Mouse (Mus musculus): ENCODE results near the gene Cobl. TPM values are rescaled to one million over a fixed set of nuclear protein-coding genes. Genes with fewer than 3 reads are reported as not detected.

Gene Cobl
- polyA plus RNA-seq (2015; fragmentation: Nextera tagmentation; extraction: Ambion mirVana) = 28.7 and 69.6 TPM in 2 replicates

DNA sequence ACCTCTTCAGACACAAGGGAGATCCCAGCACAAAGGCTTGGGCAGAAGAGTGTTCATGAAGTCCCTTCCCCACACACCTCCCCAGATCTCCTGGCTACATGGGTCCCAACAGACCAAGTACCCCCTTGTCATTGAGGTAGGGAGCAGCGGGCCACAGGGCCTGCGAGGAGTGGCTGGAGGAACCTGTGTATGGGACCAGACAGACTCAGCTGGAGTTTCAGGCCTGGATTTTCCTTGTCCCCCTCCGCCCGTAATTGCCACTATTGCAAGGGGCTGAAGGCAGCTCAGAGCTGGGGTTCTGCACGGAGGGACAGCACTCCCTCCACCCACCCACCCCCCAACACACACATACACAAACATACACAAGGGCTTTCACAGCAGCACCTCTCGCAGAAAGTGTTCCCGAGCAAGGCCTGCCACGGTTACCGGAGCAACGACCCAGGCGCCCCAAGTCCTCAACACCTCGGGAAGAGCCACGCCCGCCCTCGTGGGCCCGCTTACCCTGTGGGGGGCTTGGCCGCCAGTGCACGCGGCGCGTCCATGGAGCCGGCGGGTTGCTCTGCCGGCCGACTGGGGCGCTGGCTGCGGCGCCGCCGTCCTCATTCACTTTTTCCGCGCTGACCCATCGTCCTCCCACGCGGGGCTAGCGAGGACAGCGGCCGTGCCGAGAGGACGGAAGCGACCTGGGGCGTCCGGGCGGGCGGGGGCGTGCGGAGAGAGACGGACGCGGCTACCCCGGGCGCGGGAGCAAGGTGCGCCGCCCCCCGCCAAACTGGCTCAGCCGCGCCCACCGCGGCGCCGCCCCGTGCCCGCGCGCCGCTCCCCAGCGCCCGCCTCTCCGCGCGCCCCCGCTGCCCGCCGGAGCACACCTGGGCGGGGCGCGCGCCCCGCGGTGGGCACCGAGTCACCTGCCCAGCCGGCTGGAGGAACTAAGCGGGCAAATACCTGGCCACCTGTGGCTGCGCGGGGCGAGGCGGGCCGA is at the start of gene Cobl:
Gene Cobl, minus strand, starts transcription at position 780 of the 982 bp plus-strand sequence.
- H3K9me3 ChIP-seq = no peaks in the 10 kb centered on the region
- peak within 1 kb of the TSS; percentile 40 for H3K9ac ChIP-seq
- H3K4me2 ChIP-seq = peak within 1 kb of the TSS; percentile 95
- no peak within 1 kb of the TSS for H3K27ac ChIP-seq
- 0 out of 2 replicates have a peak, but pooled peaks cover 5% of the 10 kb centered on the region for H3K4me1 ChIP-seq
- peak within 1 kb of the TSS; percentile 65 for H3K4me3 ChIP-seq
- no peaks in the 10 kb centered on the region for H3K36me3 ChIP-seq
- peaks cover 22% of the 10 kb centered on the region for H3K27me3 ChIP-seq
- under 1% methylated on average over 79 of the region's 89 CpGs for WGBS
- ATAC-seq (ENCODE audit: insufficient number of reproducible peaks, low FRiP score, low TSS enrichment, low read depth) = 0 out of 2 replicates have a peak, but pooled peaks have one; percentile 21

DNA sequence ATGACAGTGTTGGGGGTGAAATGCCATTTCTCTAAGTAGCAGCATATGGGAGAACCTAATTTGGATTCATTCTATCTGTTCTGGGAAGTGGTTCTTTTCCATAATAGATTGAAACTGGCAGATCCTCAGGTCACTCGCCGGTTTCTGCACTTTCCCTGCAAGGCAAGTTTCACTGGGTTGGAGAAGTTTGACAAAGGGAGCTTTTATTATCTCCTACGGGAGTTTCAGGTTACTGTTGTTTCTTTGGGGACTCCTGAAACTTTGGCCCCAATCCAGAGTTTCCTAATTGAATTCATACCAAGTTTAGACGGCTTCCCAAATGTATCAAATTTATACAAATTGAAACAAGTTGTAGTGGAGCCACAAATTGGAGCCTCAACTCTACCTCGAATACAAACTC is 49.0 kb upstream of the Cobl start:
- no peak for ATAC-seq (ENCODE audit: insufficient number of reproducible peaks, low FRiP score, low TSS enrichment, low read depth)
- Histone ChIP-seq H3K27me3 (no peaks in the 10 kb centered on the region), H3K4me3 (no peak overlapping the region), H3K4me1 (no peaks in the 10 kb centered on the region), H3K36me3 (no peaks in the 10 kb centered on the region), H3K9me3 (no peaks in the 10 kb centered on the region), H3K4me2 (no peak overlapping the region), H3K9ac (no peak overlapping the region), H3K27ac (no peak overlapping the region)
- 9% methylated on average over 5 of the region's 5 CpGs for WGBS

DNA sequence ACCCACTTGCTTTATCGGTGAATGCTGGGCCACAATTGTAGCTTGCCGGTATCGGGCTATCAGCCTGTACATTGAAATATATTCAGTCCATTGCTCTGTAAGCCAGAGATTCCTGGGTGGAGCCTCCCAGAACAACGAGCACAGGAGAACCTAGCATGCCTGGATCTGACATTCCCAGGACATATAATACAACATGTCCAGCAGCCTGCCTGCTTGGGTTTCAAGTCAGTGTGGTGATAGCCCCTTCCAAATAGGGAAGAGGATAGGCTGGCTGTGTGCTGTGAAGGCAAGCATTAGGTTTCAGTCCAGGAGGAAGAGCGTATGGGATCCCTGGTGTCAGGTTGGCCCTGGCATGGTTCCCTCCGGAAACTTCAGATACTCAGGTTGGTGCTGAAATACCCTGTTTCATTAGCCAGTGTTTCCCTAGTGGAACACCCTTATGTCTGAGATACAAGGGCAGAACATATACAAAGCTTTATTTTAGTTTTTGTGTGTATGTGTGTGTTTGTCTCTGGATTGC is 41.7 kb upstream of the Cobl start:
- 83% methylated on average over 6 of the region's 6 CpGs for WGBS
- H3K4me2 ChIP-seq = no peak overlapping the region
- ATAC-seq (ENCODE audit: insufficient number of reproducible peaks, low FRiP score, low TSS enrichment, low read depth) = no peak
- H3K27ac ChIP-seq = no peak overlapping the region
- no peak overlapping the region for H3K4me3 ChIP-seq
- H3K27me3 ChIP-seq = no peaks in the 10 kb centered on the region
- H3K36me3 ChIP-seq = no peaks in the 10 kb centered on the region
- H3K9ac ChIP-seq = no peak overlapping the region
- no peaks in the 10 kb centered on the region for H3K4me1 ChIP-seq
- H3K9me3 ChIP-seq = no peaks in the 10 kb centered on the region

DNA sequence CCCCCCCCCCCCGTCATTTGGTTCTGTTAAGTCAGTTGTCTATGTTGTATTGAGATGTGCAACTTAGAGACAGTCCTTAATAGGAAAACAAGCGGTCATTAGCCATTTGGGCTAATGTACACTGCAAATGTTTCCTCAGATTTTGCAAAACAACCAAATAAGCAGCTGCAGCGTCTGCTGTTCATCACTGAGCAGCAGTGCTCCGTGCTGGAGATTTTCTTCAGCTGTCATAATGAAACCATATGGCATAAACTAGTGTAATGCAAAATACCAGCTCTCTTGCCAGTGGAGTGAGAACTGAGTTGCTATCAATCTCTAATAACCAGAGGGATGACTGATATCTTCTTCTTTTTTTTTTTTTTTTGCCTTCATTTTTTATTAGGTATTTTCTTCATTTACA is 39.0 kb upstream of the Cobl start:
- Histone ChIP-seq H3K27me3 (no peaks in the 10 kb centered on the region), H3K4me2 (no peak overlapping the region), H3K4me3 (no peak overlapping the region), H3K9ac (no peak overlapping the region), H3K36me3 (no peaks in the 10 kb centered on the region), H3K27ac (no peak overlapping the region), H3K4me1 (no peaks in the 10 kb centered on the region), H3K9me3 (no peaks in the 10 kb centered on the region)
- no peak for ATAC-seq (ENCODE audit: insufficient number of reproducible peaks, low FRiP score, low TSS enrichment, low read depth)
- 64% methylated on average over 4 of the region's 4 CpGs for WGBS

DNA sequence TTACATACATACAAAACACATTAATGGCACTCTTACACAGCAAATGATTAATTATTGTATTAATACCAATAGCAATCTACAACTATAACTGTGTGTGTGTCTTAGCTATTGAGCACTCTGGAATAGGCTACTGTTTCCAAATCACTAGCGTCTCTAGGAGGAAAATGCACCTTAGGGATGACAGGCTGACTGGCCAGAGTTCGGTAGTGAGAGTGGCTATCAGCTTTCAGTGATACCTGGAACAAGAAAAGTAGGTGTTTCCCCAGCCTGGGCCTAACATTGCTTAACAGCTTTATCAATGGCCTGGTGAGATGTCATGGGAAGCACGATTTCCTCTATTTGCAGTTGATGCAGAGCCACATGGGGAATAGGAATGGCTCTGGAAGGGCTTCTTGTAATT is 37.0 kb upstream of the Cobl start:
- H3K9ac ChIP-seq = no peak overlapping the region
- no peaks in the 10 kb centered on the region for H3K9me3 ChIP-seq
- H3K36me3 ChIP-seq = no peaks in the 10 kb centered on the region
- WGBS = 79% methylated on average over 3 of the region's 3 CpGs
- no peaks in the 10 kb centered on the region for H3K27me3 ChIP-seq
- no peak overlapping the region for H3K4me2 ChIP-seq
- no peak overlapping the region for H3K4me3 ChIP-seq
- H3K27ac ChIP-seq = no peak overlapping the region
- H3K4me1 ChIP-seq = no peaks in the 10 kb centered on the region
- no peak for ATAC-seq (ENCODE audit: insufficient number of reproducible peaks, low FRiP score, low TSS enrichment, low read depth)

DNA sequence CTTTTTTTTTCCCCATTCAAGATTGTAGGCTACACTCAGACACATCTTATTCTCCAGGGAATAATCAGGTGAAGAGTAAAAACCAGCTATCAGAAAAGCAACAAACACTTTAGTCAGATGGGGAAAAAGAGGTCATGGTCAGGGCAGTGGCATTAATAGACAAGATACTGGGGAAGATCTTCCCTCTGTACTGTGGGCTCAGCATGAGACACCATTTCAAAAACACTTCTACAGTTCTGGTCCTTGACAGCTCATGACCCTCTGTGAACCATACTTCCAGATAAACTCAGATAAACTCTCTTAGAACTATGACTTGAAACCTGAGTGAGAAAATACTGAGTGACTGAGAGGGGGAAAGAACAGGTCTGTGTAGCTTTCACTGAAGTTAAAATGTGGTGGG is 29.0 kb upstream of the Cobl start:
- Histone ChIP-seq H3K9me3 (no peaks in the 10 kb centered on the region), H3K4me3 (no peak overlapping the region), H3K27me3 (no peaks in the 10 kb centered on the region), H3K4me2 (no peak overlapping the region), H3K9ac (no peak overlapping the region), H3K27ac (no peak overlapping the region), H3K4me1 (no peaks in the 10 kb centered on the region), H3K36me3 (no peaks in the 10 kb centered on the region)
- ATAC-seq (ENCODE audit: insufficient number of reproducible peaks, low FRiP score, low TSS enrichment, low read depth) = no peak

DNA sequence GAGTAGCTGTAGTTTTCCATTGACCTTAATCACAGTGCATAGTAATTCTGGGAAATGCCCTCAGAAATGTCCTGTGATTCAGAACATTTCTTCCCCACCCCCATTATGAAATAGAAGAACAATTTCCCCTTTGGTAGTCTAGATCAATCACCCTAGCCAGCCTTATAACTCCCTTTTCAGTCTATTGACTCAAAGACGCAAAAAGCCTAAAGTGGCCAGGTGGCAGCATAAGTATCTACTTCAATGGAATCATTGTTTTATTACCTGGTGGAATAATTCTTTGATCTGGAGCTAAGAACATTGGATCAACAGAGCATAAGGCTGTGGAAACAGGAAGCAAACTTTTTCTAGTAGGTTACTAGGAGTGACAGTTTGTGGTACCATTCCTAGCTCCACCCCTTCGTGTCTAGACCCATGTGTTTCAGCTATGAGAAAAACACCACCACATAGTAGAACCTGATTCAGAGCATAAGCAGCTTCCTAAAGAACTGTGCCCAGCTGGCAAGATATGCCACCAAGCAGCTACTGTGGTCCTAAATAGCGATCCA is 15.2 kb upstream of the Cobl start:
- WGBS = 88% methylated on average over 3 of the region's 3 CpGs
- Histone ChIP-seq H3K27me3 (no peaks in the 10 kb centered on the region), H3K36me3 (no peaks in the 10 kb centered on the region), H3K4me1 (no peaks in the 10 kb centered on the region), H3K4me2 (no peak overlapping the region), H3K9ac (no peak overlapping the region), H3K4me3 (no peak overlapping the region), H3K27ac (no peak overlapping the region), H3K9me3 (no peaks in the 10 kb centered on the region)
- no peak for ATAC-seq (ENCODE audit: insufficient number of reproducible peaks, low FRiP score, low TSS enrichment, low read depth)

DNA sequence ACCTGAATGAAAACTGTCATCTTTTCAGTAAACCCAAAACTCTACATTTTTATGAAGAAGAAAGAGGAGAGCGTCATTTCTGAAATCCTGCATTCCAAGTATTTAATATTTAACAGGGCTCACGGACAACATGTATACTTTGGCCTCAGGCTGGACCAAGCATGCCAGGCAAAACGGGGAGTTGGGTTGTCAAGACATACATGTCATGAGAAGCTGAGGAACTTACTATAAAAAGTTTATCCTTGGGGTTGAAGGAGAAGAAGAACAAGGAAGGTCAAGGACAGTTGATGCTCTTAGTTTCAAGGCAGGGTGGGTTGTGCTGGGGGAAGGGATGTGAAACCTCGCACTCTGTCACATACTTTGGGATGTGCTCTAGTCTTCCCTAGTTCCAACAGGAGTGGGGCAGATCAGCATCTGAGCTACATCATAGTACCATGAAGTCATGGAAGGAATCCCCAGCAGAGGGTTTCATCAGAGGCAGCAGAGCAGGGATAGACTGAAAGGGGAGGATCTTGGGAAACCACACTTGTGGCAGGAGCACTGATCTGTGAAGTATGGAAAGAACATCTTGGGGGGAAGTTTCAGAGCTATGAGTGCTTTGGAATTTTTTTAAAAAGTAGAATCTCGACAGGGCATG is 9.7 kb upstream of the Cobl start:
- H3K36me3 ChIP-seq = no peaks in the 10 kb centered on the region
- H3K4me1 ChIP-seq = no peaks in the 10 kb centered on the region
- ATAC-seq (ENCODE audit: insufficient number of reproducible peaks, low FRiP score, low TSS enrichment, low read depth) = no peak
- no peak overlapping the region for H3K4me3 ChIP-seq
- H3K9me3 ChIP-seq = no peaks in the 10 kb centered on the region
- 71% methylated on average over 5 of the region's 5 CpGs for WGBS
- H3K27me3 ChIP-seq = no peaks in the 10 kb centered on the region
- H3K9ac ChIP-seq = no peak overlapping the region
- H3K27ac ChIP-seq = no peak overlapping the region
- H3K4me2 ChIP-seq = no peak overlapping the region

DNA sequence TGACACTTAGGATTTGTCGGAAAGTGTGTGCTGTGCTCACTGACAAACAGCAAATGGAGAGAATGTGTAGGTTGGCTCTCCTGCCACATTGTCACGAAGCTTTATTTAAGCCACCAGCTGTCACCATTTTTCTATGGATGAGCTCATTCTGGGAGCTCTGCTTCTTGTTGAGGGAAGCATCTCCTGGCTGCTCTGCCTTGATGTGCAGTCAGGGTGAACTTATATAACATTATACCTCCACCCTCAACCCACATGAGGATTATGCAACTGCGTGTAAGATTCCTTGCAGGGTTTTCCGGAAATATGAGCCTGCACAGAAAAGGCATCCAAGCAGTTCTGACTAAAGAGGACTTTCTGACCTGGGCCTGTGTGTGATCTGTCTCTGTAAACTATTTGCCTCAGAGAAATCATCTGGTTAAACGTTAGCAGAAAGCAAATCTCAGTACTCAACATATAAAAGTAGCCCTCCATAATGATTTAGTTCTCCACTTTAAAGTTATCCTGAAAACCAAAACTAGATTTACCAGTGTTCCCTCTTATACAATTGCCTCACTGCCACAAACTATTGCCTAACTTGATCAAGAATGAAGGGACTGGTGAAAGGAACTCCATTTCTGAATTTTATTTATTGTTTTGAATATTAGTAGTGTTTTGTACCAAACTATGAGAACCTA is 9.0 kb upstream of the Cobl start:
- 55% methylated on average over 5 of the region's 5 CpGs for WGBS
- Histone ChIP-seq H3K9me3 (no peaks in the 10 kb centered on the region), H3K4me3 (no peak overlapping the region), H3K27ac (no peak overlapping the region), H3K4me1 (no peaks in the 10 kb centered on the region), H3K9ac (no peak overlapping the region), H3K36me3 (no peaks in the 10 kb centered on the region), H3K4me2 (no peak overlapping the region), H3K27me3 (no peaks in the 10 kb centered on the region)
- ATAC-seq (ENCODE audit: insufficient number of reproducible peaks, low FRiP score, low TSS enrichment, low read depth) = no peak

DNA sequence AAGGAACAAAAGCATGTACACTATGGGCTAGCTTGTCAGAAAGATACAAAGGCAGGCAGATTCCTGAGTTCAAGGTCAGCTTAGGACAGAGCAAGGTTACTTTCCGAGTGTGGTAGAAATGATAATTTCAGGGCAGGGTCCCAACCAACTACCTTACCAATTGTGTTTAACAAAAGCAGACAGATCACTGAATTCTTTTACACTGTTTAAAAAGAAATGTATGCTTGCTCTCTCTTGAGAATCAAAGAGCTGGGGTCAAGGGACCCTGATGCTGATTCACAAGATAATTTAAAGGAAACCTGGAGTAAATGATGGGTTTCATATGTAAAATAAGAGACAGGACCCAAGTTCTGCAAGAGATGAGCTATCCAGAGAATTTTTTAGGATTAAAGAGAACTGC is 4.9 kb upstream of the Cobl start:
- 67% methylated on average over 1 of the region's 1 CpGs for WGBS
- no peak overlapping the region for H3K9ac ChIP-seq
- no peak overlapping the region for H3K4me3 ChIP-seq
- H3K36me3 ChIP-seq = no peaks in the 10 kb centered on the region
- H3K9me3 ChIP-seq = no peaks in the 10 kb centered on the region
- ATAC-seq (ENCODE audit: insufficient number of reproducible peaks, low FRiP score, low TSS enrichment, low read depth) = no peak
- H3K27ac ChIP-seq = no peak overlapping the region
- H3K4me1 ChIP-seq = no peaks in the 10 kb centered on the region
- no peak overlapping the region for H3K4me2 ChIP-seq
- peaks cover 11% of the 10 kb centered on the region; the same call in 1 of the 2 replicates for H3K27me3 ChIP-seq

DNA sequence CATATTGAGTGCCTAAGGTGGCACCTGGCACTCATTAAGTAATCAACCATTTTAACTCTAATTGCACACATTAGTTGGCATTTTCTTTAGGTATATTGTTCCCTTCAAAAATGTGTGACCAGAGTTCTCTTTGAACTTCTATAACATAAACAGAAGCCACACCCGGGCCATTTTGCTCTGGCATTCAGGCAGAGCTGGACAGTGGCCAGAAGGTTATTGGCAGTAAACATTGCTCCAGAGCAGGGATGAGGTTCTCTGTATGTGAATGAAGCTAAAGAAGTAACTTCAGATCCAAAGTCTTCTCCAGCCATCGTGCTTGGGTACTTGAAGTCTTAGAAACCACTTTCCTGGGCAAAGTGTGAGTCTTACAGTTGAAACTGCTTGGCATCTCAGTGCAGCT is 3.9 kb upstream of the Cobl start:
- 59% methylated on average over 2 of the region's 2 CpGs for WGBS
- Histone ChIP-seq H3K9me3 (no peaks in the 10 kb centered on the region), H3K4me3 (no peak overlapping the region), H3K27ac (no peak overlapping the region), H3K9ac (no peak overlapping the region), H3K4me2 (no peak overlapping the region), H3K36me3 (no peaks in the 10 kb centered on the region), H3K4me1 (0 out of 2 replicates have a peak, but pooled peaks cover 5% of the 10 kb centered on the region), H3K27me3 (peaks cover 19% of the 10 kb centered on the region)
- no peak for ATAC-seq (ENCODE audit: insufficient number of reproducible peaks, low FRiP score, low TSS enrichment, low read depth)
